Mouse (Mus musculus): ENCODE measurements around the gene Mis18a. TPM values are rescaled to one million over a fixed set of nuclear protein-coding genes. Genes with fewer than 3 reads are reported as not detected.

Mis18a gene
- polyA plus RNA-seq, 1 experiment: 22.2 TPM

- Histone ChIP-seq H3K27me3 (ENCODE audit: control insufficient read depth, insufficient read depth, insufficient read length) (no peaks in the 10 kb centered on the region), H3ac (ENCODE audit: control insufficient read depth, insufficient read length, low read depth) (no peak overlapping the region), H3K4me3 (ENCODE audit: insufficient read depth, poor library complexity, severe bottlenecking) (no peak overlapping the region), H3K79me2 (ENCODE audit: control insufficient read depth, insufficient read depth) (no peaks in the 10 kb centered on the region), H3K79me3 (ENCODE audit: low read depth) (no peaks in the 10 kb centered on the region), H3K36me3 (ENCODE audit: control insufficient read depth, insufficient read depth) (no peaks in the 10 kb centered on the region)
- TF ChIP-seq FOSL1 (IDR thresholded peaks at IDR 0.05; ENCODE audit: insufficient read depth, low read length, poor library complexity, severe bottlenecking): no peak
- TF ChIP-seq USF1 (IDR thresholded peaks at IDR 0.05; ENCODE audit: low read depth): no peak
- no peak for TF ChIP-seq CEBPB (IDR thresholded peaks at IDR 0.05; ENCODE audit: low read depth)
- no peak for TF ChIP-seq MAX (IDR thresholded peaks at IDR 0.05)
- no peak for TF ChIP-seq MYOG (IDR thresholded peaks at IDR 0.05; ENCODE audit: control insufficient read depth, extremely low read depth, insufficient read length)
- TF ChIP-seq MYOD1 (IDR thresholded peaks at IDR 0.05; ENCODE audit: control insufficient read depth, insufficient read length, low read depth): no peak
- TF ChIP-seq CTCF (IDR thresholded peaks at IDR 0.05; ENCODE audit: control insufficient read depth, insufficient read depth, insufficient read length): no peak
Measured at GRCm38 (mm10) chr16:90710313-90710712, 16.9 kb downstream of the Mis18a start.

- Histone ChIP-seq H3K4me3 (ENCODE audit: insufficient read depth, poor library complexity, severe bottlenecking) (no peak overlapping the region), H3K27me3 (ENCODE audit: control insufficient read depth, insufficient read depth, insufficient read length) (no peaks in the 10 kb centered on the region), H3K79me2 (ENCODE audit: control insufficient read depth, insufficient read depth) (no peaks in the 10 kb centered on the region), H3ac (ENCODE audit: control insufficient read depth, insufficient read length, low read depth) (no peak overlapping the region), H3K36me3 (ENCODE audit: control insufficient read depth, insufficient read depth) (no peaks in the 10 kb centered on the region), H3K79me3 (ENCODE audit: low read depth) (no peaks in the 10 kb centered on the region)
- TF ChIP-seq CTCF (IDR thresholded peaks at IDR 0.05; ENCODE audit: control insufficient read depth, insufficient read depth, insufficient read length) (no peak), MAX (IDR thresholded peaks at IDR 0.05) (peak; percentile 23)
Measured at GRCm38 (mm10) chr16:90709711-90710289, 17.4 kb downstream of the Mis18a start.

GRCm38 (mm10) chr16:90706279-90706678 is 20.9 kb downstream of the Mis18a start:
- Histone ChIP-seq H3ac (ENCODE audit: control insufficient read depth, insufficient read length, low read depth) (no peak overlapping the region), H3K79me2 (ENCODE audit: control insufficient read depth, insufficient read depth) (no peaks in the 10 kb centered on the region), H3K4me3 (ENCODE audit: insufficient read depth, poor library complexity, severe bottlenecking) (no peak overlapping the region), H3K36me3 (ENCODE audit: control insufficient read depth, insufficient read depth) (no peaks in the 10 kb centered on the region), H3K27me3 (ENCODE audit: control insufficient read depth, insufficient read depth, insufficient read length) (no peaks in the 10 kb centered on the region), H3K79me3 (ENCODE audit: low read depth) (no peaks in the 10 kb centered on the region)
- TF ChIP-seq MYOD1 (IDR thresholded peaks at IDR 0.05; ENCODE audit: control insufficient read depth, insufficient read length, low read depth): no peak
- TF ChIP-seq FOSL1 (IDR thresholded peaks at IDR 0.05; ENCODE audit: insufficient read depth, low read length, poor library complexity, severe bottlenecking): no peak

GRCm38 (mm10) chr16:90704161-90704825 is 22.9 kb downstream of the Mis18a start:
- Histone ChIP-seq H3K27me3 (ENCODE audit: control insufficient read depth, insufficient read depth, insufficient read length) (no peaks in the 10 kb centered on the region), H3K79me3 (ENCODE audit: low read depth) (no peaks in the 10 kb centered on the region), H3ac (ENCODE audit: control insufficient read depth, insufficient read length, low read depth) (no peak overlapping the region), H3K79me2 (ENCODE audit: control insufficient read depth, insufficient read depth) (no peaks in the 10 kb centered on the region), H3K4me3 (ENCODE audit: insufficient read depth, poor library complexity, severe bottlenecking) (no peak overlapping the region), H3K36me3 (ENCODE audit: control insufficient read depth, insufficient read depth) (no peaks in the 10 kb centered on the region)
- TF ChIP-seq FOSL1 (IDR thresholded peaks at IDR 0.05; ENCODE audit: insufficient read depth, low read length, poor library complexity, severe bottlenecking): no peak
- no peak for TF ChIP-seq CTCF (IDR thresholded peaks at IDR 0.05; ENCODE audit: control insufficient read depth, insufficient read depth, insufficient read length)
- no peak for TF ChIP-seq CEBPB (IDR thresholded peaks at IDR 0.05; ENCODE audit: low read depth)
- TF ChIP-seq USF1 (IDR thresholded peaks at IDR 0.05; ENCODE audit: low read depth): no peak
- no peak for TF ChIP-seq MAX (IDR thresholded peaks at IDR 0.05)
- TF ChIP-seq MYOG (IDR thresholded peaks at IDR 0.05; ENCODE audit: control insufficient read depth, extremely low read depth, insufficient read length): no peak
- no peak for TF ChIP-seq MYOD1 (IDR thresholded peaks at IDR 0.05; ENCODE audit: control insufficient read depth, insufficient read length, low read depth)

- H3K79me3 ChIP-seq (ENCODE audit: low read depth): no peaks in the 10 kb centered on the region
- no peak overlapping the region for H3ac ChIP-seq (ENCODE audit: control insufficient read depth, insufficient read length, low read depth)
- no peaks in the 10 kb centered on the region for H3K36me3 ChIP-seq (ENCODE audit: control insufficient read depth, insufficient read depth)
- TF ChIP-seq MAX (IDR thresholded peaks at IDR 0.05): no peak
- TF ChIP-seq FOSL1 (IDR thresholded peaks at IDR 0.05; ENCODE audit: insufficient read depth, low read length, poor library complexity, severe bottlenecking): no peak
- no peak for TF ChIP-seq CEBPB (IDR thresholded peaks at IDR 0.05; ENCODE audit: low read depth)
- TF ChIP-seq MYOG (IDR thresholded peaks at IDR 0.05; ENCODE audit: control insufficient read depth, extremely low read depth, insufficient read length): no peak
- TF ChIP-seq USF1 (IDR thresholded peaks at IDR 0.05; ENCODE audit: low read depth): no peak
- TF ChIP-seq MYOD1 (IDR thresholded peaks at IDR 0.05; ENCODE audit: control insufficient read depth, insufficient read length, low read depth): no peak
- TF ChIP-seq CTCF (IDR thresholded peaks at IDR 0.05; ENCODE audit: control insufficient read depth, insufficient read depth, insufficient read length): no peak
- H3K27me3 ChIP-seq (ENCODE audit: control insufficient read depth, insufficient read depth, insufficient read length): no peaks in the 10 kb centered on the region
- no peak overlapping the region for H3K4me3 ChIP-seq (ENCODE audit: insufficient read depth, poor library complexity, severe bottlenecking)
- H3K79me2 ChIP-seq (ENCODE audit: control insufficient read depth, insufficient read depth): no peaks in the 10 kb centered on the region
Measured at GRCm38 (mm10) chr16:90703646-90704045, 23.6 kb downstream of the Mis18a start.

- Histone ChIP-seq H3ac (ENCODE audit: control insufficient read depth, insufficient read length, low read depth) (no peak overlapping the region), H3K27me3 (ENCODE audit: control insufficient read depth, insufficient read depth, insufficient read length) (peaks cover 5% of the 10 kb centered on the region), H3K79me3 (ENCODE audit: low read depth) (no peaks in the 10 kb centered on the region), H3K4me3 (ENCODE audit: insufficient read depth, poor library complexity, severe bottlenecking) (no peak overlapping the region), H3K79me2 (ENCODE audit: control insufficient read depth, insufficient read depth) (no peaks in the 10 kb centered on the region), H3K36me3 (ENCODE audit: control insufficient read depth, insufficient read depth) (no peaks in the 10 kb centered on the region)
- TF ChIP-seq USF1 (IDR thresholded peaks at IDR 0.05; ENCODE audit: low read depth) (no peak), FOSL1 (IDR thresholded peaks at IDR 0.05; ENCODE audit: insufficient read depth, low read length, poor library complexity, severe bottlenecking) (no peak), CEBPB (IDR thresholded peaks at IDR 0.05; ENCODE audit: low read depth) (no peak), MAX (IDR thresholded peaks at IDR 0.05) (no peak), CTCF (IDR thresholded peaks at IDR 0.05; ENCODE audit: control insufficient read depth, insufficient read depth, insufficient read length) (no peak), MYOD1 (IDR thresholded peaks at IDR 0.05; ENCODE audit: control insufficient read depth, insufficient read length, low read depth) (no peak), MYOG (IDR thresholded peaks at IDR 0.05; ENCODE audit: control insufficient read depth, extremely low read depth, insufficient read length) (no peak)
Measured at GRCm38 (mm10) chr16:90701541-90701940, 25.7 kb downstream of the Mis18a start.
